Mouse (Mus musculus) stomach, postnatal 0 days (tissue): ENCODE data around the gene Sgip1.

Experiments
- CTCF ChIP-seq: IDR thresholded peaks from 2 replicates; pipeline ENCODE4 v1.5.1; 2016; ENCODE audit warnings: antibody characterized with exemption, low read depth, mild to moderate bottlenecking, moderate library complexity
- EP300 ChIP-seq: optimal IDR thresholded peaks from 2 replicates; pipeline ENCODE3; 2016; ENCODE audit warnings: antibody characterized with exemption

- no peak for TF ChIP-seq CTCF
- no peak for TF ChIP-seq EP300
Measured at GRCm38 (mm10) chr4:102940266-102940665, 199.2 kb downstream of the Sgip1 start.
